Mouse (Mus musculus): ENCODE data around the gene Gm47955. TPM values are rescaled to one million over a fixed set of nuclear protein-coding genes. Genes with fewer than 3 reads are reported as not detected.
"Not testable (repeated sequence)": the region's sequence is repeated elsewhere in the genome, so short reads cannot be mapped to it uniquely, and the experiment has no call there.

Gene Gm47955
- not detected in 2 replicates for total RNA-seq (2015)
- total RNA-seq (2017) = not detected in 2 replicates

DNA sequence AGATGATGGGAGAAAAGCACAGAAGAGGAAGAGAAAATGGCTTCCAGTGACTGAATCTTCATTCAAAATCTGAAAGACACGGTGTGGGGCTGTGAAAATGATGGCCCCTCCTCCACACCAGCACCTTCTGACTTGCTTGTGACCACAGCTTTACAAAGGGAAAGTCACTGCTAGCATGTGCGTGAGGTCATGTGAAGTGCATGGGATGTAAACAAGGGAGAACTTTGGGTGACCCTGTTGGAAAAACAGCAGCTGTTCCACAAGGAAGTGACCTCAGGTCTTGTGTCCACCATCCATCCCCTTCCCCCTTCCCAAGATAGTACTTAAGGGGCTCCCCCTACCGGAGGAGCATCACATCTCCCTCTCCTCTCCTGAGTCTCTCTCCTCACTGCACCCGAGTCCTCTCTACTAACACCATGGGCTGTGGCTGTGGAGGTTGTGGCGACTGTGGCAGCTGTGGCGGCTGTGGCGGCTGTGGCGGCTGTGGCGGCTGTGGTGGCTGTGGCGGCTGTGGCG is at the start of gene Gm47955:
TSS of gene Gm47955 (plus strand) at position 417 of the 516 bp plus-strand sequence.
- ATAC-seq (replicated peaks; ENCODE audit: poor library complexity) = no peak

DNA sequence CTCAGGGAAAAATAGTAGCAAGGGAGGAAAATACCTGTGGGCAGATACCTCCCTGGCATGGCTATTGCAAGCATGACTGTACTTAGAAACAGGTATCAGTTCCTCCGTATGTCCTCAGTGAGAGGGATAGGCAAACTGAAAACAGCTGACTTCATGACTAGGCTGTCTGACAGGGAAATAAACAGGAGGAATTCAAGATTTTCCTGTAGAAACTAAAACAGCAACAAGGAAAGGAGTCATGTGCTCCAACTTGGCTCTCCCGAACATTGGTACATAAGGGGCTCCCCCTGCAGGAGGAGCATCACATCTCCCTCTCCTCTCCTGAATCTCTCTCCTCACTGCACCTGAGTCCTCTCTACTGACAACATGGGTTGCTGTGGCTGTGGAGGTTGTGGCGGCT is 47.1 kb upstream of the Gm47955 start, which contains the start of gene A030005L19Rik:
TSS of gene A030005L19Rik (plus strand) at position 301 of the 400 bp plus-strand sequence.
- ATAC-seq (replicated peaks; ENCODE audit: poor library complexity) = no peak

DNA sequence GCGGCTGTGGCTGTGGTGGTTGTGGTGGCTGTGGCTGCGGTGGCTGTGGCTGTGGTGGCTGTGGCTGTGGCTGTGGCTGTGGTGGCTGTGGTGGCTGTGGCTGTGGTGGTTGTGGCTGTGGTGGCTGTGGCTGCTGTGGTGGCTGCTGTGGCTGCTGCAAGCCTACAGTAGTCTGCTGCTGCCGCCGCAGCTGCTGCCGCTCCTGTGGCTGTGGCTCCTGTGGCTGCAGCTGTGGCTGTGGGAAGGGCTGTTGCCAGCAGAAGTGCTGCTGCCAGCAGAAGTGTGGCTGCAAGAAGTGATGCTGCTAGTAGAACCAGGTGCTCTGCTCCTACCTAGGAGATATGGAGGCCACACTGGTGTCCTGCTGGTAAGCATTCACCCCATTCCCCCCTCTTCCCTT is 46.7 kb upstream of the Gm47955 start:
- ATAC-seq (replicated peaks; ENCODE audit: poor library complexity) = not testable (repeated sequence)

DNA sequence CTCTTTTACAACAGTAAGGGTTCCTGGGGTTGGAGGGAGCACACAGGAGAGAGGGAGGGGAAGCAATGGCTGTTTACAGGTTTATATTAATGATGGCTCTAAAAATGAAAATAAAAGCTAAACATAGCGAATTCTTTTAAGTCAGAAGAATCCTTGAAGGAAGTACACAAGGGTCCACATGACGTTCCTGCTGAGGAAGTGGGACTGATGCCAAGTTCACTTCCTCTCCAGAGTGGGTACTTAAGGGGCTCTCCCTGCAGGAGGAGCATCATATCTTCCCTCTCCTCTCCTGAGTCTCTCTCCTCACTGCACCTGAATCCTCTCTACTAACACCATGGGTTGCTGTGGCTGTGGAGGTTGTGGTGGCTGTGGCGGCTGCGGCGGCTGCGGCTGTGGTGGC is 35.4 kb upstream of the Gm47955 start, which contains the start of gene A030014E15Rik:
TSS of gene A030014E15Rik (plus strand) at position 268 of the 400 bp plus-strand sequence.
- ATAC-seq (replicated peaks; ENCODE audit: poor library complexity) = no peak

DNA sequence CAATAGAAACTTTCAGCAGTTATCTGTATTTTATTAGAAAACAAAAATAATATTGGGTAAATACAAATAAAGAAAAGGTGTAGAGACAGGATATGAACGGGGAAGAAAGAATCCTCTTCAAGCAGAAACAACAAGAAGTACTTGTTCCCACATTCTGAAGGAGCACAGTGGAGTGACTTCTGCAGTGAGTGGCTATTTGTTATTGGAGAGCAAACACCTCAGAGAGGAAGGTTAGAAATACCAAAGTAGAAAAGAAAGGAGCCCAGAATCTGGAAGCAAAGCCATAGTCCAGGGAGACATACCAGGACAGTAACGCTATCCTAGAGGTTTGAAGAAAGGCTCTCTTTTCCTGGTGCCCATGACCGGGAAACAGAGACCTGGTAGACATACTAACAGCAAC is 29.5 kb upstream of the Gm47955 start:
- not testable (repeated sequence) for ATAC-seq (replicated peaks; ENCODE audit: poor library complexity)

DNA sequence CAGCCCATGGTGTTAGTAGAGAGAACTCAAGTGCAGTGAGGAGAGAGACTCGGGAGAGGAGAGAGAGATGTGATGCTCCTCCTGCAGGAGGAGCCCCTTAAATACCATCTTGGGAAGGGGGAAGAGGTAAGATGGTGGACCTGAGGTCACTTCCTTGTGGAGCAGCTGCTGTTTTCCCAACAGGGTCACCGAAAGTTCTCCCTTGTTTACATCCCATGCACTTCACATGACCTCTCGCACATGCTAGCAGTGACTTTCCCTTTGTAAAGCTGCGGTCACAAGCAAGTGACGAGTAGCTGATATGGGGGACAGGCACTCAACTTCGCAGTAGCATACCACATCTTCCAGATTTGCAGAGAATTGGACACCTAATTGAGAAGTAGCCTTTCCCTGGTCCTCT is 28.8 kb upstream of the Gm47955 start, which contains the start of gene Gm6217:
TSS of gene Gm6217 (minus strand) at position 74 of the 400 bp plus-strand sequence.
- not testable (repeated sequence) for ATAC-seq (replicated peaks; ENCODE audit: poor library complexity)

DNA sequence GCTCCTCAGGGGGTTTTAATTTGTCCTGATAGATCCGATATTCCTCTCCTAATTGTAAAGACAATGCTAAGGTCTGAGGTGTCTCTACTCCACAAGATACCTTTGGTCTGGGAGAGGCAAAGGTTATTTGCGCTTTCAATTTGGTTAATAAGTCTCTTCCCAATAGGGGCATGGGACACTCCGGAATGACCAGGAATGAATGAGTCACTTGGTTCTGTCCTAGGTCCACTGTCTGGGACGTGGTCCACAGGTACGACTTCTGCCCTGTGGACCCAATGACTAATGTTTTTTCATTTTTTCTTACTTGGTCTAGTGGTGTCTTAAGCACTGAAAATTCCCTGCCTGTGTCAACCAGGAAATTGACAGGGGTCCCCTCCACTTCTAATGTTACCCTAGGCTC is 21.4 kb upstream of the Gm47955 start:
- no peak for ATAC-seq (replicated peaks; ENCODE audit: poor library complexity)

DNA sequence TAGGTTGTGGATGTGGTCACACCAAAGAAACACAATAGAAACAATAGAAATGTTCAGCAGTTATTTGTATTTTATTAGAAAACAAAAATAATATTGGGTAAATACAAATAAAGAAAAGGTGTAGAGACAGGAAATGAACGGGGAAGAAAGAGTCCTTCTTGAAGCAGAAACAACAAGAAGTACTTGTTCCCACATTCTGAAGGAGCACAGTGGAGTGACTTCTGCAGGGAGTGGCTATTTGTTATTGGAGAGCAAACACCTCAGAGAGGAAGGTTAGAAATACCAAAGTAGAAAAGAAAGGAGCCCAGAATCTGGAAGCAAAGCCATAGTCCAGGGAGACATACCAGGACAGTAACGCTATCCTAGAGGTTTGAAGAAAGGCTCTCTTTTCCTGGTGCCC is 17.6 kb upstream of the Gm47955 start:
- not testable (repeated sequence) for ATAC-seq (replicated peaks; ENCODE audit: poor library complexity)

DNA sequence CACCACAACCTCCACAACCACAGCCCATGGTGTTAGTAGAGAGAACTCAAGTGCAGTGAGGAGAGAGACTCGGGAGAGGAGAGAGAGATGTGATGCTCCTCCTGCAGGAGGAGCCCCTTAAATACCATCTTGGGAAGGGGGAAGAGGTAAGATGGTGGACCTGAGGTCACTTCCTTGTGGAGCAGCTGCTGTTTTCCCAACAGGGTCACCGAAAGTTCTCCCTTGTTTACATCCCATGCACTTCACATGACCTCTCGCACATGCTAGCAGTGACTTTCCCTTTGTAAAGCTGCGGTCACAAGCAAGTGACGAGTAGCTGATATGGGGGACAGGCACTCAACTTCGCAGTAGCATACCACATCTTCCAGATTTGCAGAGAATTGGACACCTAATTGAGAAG is 16.8 kb upstream of the Gm47955 start, which contains the start of gene A030003K21Rik:
TSS of gene A030003K21Rik (minus strand) at position 94 of the 400 bp plus-strand sequence.
- ATAC-seq (replicated peaks; ENCODE audit: poor library complexity) = not testable (repeated sequence)

DNA sequence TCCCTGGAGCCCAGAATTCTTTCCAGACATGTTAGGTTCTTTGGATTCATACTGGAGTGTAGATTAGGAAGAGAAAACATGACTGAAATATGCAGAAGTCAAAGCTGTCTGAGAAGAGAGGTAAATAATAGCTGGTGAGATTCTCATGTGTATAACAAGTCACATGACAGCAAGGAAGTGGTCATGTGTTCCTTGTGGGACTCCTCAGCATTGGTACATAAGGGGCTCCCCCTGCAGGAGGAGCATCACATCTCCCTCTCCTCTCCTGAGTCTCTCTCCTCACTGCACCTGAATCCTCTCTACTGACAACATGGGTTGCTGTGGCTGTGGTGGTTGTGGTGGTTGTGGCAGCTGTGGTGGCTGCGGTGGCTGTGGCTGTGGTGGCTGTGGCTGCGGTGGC is 14.1 kb upstream of the Gm47955 start:
- ATAC-seq (replicated peaks; ENCODE audit: poor library complexity) = not testable (repeated sequence)

DNA sequence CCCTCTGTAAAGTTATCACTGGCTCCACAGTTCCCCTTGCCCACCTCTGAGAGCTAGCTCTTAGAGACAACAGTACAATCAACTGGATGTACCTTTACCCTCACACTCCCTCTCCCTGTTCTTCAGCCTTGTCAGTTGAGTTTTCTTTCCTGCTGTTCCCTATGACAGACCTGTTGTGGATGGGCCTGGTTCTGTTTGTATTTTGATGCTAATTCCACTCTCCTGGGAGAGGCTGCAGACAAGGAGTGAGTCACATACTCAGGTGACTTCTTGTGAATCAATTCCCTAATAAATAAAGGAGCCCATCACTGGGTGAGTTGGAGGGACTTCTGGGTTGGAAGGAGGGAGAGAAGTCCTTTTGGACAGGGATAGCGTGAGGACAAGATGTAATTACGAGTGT is 11.5 kb upstream of the Gm47955 start:
- no peak for ATAC-seq (replicated peaks; ENCODE audit: poor library complexity)

DNA sequence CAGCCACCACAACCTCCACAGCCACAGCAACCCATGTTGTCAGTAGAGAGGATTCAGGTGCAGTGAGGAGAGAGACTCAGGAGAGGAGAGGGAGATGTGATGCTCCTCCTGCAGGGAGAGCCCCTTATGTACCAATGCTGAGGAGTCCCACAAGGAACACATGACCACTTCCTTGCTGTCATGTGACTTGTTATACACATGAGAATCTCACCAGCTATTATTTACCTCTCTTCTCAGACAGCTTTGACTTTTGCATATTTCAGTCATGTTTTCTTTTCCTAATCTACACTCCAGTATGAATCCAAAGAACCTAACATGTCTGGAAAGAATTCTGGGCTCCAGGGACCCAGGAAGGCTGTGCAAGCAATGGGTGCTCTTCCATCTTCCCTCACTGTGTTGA is 4.2 kb upstream of the Gm47955 start, which contains the start of gene Gm7544:
TSS of gene Gm7544 (minus strand) at position 101 of the 400 bp plus-strand sequence.
- ATAC-seq (replicated peaks; ENCODE audit: poor library complexity) = not testable (repeated sequence)

DNA sequence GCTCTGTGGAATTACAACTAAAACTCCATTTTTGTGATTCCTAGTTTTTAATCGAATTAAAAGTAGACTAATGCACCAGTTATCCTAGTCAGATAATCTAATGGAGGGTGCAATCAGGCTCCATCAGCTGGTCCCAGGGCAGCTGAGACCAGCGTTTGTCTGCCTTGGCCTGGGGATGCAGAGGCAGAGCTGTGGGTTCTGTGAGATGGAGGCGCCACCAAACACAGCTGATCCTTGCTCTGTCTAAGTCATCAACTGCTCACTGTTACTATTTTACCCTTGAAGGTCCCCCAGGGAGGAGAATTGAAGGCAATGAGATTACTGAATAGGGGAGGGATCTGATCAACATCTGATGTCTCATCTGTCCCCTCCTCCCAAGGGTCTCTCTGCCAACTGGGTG is 6.3 kb downstream of the Gm47955 start:
- ATAC-seq (replicated peaks; ENCODE audit: poor library complexity) = no peak

DNA sequence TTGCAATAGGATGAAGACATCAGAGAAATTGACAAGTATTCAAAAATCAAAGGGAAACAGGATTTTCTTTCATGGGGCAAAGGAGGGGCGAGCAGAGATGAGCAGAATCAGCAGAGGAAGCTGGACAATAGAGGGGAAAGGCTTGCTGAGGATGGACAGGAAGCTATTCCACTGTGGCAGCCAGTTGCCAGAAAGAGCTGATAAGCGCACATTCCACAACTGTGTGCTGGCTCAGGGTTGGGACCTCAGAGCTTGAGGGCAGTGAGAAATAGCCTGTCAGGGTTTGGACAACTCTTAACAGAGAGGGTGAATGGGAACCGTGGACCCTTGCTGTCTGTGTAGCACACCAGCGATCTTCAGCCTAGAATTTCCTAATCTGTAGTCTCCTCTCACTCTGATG is 12.0 kb downstream of the Gm47955 start:
- ATAC-seq (replicated peaks; ENCODE audit: poor library complexity) = no peak

DNA sequence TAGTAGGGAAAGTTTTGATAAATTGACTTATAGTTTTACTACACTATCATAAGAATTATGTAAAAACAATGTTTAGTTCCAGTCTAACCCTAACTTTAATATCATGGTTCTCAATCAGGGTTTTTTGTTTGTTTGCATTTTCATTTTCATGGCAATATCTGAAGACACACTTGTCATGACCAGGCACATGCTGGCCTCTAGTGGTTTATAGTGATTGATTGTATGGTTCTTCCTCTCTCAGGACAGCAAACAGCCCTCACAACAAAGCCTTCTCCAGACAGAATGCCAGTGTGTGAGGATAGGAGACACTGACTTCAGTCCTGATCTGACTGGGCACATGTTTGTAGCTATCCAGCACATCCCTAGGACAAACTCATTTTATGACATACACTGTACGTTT is 13.2 kb downstream of the Gm47955 start:
- no peak for ATAC-seq (replicated peaks; ENCODE audit: poor library complexity)

DNA sequence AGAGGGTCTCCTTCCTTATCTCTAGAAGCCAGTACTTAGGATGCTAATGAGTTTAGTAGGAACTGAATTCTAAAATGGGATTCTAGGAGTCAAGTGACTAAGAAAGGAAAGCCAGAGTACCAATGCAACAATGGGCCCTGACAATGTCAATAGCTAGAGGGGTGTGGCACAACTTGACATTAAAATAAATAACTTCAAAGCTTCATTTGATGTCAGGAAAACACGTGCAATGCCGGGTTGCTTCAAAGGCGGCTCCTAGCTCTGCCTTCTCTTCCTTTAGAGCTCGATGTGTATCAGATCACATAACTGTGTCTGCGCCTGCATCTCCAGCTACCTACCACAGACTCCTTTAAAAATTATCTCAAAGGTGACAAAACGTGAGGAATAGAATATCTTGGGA is 13.8 kb downstream of the Gm47955 start:
- ATAC-seq (replicated peaks; ENCODE audit: poor library complexity) = no peak

DNA sequence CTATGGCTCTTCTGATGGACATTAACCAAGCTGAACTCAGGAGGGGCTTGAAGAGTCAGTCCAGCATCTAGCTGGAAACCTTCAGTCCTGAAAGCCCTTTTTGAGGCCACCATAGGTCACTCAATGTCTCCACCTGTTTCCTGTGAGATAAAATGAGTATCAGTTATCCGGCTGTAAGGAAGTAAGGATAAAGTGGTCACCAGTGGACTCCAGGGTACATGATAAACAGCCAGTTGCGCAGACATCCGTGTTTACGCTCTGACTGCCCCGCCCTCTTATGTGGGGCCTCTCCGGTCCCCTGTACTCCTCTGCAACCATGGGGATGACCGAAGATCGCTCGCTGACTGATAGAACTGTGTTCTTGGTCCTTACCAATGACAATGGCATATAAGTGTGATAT is 14.3 kb downstream of the Gm47955 start:
- ATAC-seq (replicated peaks; ENCODE audit: poor library complexity) = no peak

DNA sequence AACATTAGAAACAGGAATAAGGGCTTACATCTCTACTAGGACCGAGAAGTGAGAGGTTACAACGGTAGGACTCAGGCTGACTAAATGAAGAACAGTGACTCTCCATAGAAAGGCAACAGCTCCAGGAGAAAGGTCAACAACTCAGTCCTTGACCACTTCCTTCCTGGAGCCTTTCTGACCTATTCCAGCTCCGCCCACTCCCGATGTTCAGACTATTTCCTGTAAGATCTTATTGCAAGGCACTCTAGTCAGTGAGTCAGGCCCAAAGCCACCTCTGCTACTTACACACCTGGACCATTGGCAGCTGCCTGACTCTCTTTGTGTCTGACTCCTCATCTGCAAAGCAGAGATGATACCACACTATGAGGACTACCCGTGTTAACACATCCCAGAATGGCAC is 15.7 kb downstream of the Gm47955 start:
- ATAC-seq (replicated peaks; ENCODE audit: poor library complexity) = no peak

DNA sequence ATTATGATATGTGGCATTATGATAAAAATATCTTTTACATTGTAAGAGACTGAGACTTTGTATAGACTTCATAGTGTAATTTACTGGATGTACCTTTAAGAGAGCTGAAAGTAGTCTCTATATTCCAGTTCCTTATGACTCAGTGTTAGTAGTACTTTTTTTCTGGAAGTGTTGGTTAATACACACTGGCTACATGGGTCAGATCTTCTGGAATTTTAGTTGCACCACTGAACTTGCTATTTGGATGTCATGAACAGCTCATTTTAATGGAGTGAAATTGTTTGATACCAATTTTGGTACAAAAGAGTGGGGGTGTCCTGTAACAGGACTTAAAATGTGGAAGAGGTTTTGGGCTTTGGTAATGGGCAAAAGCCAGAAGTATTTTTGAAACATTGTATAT is 17.8 kb downstream of the Gm47955 start:
- no peak for ATAC-seq (replicated peaks; ENCODE audit: poor library complexity)

DNA sequence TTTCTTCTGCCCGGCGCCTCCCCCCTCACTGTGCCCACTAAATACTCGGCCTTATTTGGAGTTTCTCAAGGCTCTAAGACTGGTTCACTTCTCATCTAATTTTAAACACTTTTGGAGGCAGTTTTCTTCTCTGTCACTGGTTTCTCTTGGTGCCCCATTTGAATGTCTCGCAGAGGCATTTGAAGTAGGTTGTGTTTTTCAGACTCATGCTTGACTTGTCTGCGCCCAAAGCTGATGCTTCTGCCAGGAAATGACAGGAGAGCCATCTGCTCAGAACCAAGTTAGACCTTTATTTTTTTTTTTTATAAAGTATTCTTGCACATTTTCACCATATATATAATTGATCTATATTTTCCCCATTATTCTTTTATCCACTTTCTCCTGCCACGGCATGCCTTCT is 26.7 kb downstream of the Gm47955 start:
- no peak for ATAC-seq (replicated peaks; ENCODE audit: poor library complexity)

DNA sequence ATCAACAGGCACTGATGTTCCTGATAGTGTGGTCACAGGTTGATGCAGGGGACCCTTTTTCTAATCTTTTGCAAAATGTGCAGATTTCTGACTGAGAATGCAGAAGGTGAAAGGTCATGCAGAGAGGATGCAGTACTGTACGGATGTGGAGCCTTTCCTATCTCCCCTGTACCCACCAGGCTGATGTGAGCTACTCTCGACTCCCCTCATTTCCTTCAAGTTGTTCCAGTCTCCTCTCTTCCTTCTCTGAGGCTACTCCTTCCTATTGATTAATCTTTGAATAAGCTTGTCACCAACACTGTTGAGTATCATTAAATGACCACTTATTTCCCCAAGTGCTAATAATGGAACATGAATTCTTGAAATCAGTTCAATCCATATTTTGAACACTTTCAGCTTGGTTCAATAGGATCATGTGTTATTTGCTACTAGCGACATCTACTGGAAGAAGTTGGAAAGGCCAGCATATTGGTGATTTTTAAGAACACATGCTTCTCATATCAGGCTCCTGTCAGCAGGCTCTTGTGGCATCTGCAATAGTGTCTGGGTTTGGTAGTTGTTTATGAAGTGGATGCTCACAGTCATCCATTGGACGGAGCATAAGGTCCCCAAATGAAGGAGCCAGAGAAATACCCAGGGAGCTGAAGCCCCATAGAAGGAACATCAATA is 27.6 kb downstream of the Gm47955 start:
- ATAC-seq (replicated peaks; ENCODE audit: poor library complexity) = peak; percentile 65

DNA sequence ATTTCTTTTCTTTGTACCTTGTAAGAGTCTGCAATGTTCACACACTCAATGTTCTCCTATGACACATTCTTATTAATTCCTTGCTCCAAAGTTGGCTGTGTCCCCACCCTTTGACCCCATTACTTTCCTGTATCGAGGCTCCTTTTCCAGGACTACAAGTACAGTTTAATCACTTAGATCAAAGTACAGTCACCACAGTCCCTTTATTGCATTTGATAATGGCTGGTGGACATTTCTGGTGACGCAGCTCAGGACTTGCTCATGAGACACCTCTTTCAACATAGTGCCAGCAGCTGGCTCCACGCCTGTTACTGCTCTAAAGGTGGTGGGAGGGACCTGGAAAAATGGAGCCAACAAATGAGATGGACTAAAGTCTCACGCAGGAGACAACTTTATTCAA is 31.0 kb downstream of the Gm47955 start:
- ATAC-seq (replicated peaks; ENCODE audit: poor library complexity) = no peak
